Mouse (Mus musculus): ENCODE measurements around the gene Dpysl5. TPM values are rescaled to one million over a fixed set of nuclear protein-coding genes. Genes with fewer than 3 reads are reported as not detected.
A peak's percentile ranks its signal among the peaks of the same experiment; 100 is the strongest.

The Dpysl5 gene
- 73.0 and 78.9 TPM in 2 replicates for polyA plus RNA-seq (2012; rRNA removed)

DNA sequence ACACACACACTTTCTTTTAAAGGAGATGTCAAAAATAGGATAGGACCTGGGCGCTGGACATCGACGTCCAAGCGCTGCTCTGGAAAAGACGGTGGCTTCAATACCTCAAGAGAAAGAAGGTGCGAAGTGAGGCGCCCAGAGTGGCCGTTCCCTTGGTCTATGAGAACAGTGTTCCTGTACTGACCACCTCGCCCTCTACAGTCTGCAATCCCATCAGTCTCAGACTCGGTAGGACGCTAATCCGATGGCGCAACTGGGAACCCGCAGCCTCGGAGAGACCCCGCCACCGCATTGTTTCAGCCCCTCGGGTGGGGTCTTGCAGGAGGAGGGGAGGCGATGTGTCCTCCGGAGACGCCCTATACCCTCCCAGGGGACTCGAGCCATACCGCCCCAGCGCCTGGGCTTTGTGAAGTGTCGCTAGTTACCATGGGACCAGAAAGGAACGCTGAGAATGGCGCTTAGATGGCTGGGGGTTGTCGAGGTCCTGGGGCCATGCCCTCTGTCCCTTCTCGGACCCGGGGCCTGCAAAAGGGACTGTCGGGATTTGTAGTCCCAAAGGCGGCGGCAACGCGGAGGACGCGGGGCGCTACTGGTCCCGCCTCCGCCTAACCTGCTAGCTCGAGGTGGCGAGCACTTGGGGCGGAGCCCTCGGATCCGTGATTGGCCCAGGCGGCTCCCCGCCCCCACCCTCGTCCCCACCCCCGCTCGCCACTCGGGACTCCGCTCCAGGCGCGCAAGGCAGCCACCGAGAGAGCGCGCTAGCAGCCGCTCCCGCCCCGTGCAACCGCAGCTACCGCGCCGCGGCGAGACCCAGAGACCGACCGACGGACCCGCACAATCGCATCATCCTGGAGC lies at the start of gene Dpysl5:
TSS of gene Dpysl5 (plus strand) at position 418 of the 855 bp plus-strand sequence.
- peaks cover 25% of the 10 kb centered on the region for H3K4me1 ChIP-seq (ENCODE audit: control insufficient read depth, insufficient read depth, low read length)
- peak within 1 kb of the TSS; percentile 86 for H3K4me3 ChIP-seq (ENCODE audit: control insufficient read depth, low read depth, low read length)
- H3K27me3 ChIP-seq (ENCODE audit: control insufficient read depth, insufficient read depth, low read length), result peaks cover 7% of the 10 kb centered on the region
- TF ChIP-seq CTCF (IDR thresholded peaks at IDR 0.05; ENCODE audit: control insufficient read depth, insufficient read depth, insufficient replicate concordance, low read depth, low read length) (no peak), POLR2A (IDR thresholded peaks at IDR 0.05; ENCODE audit: control insufficient read depth, low read depth, low read length) (no peak)
- no peaks in the 10 kb centered on the region for H3K36me3 ChIP-seq (ENCODE audit: control insufficient read depth, insufficient read depth, low read length)
- peak within 1 kb of the TSS; percentile 22; the same call in 1 of the 2 replicates for H3K27ac ChIP-seq (ENCODE audit: control insufficient read depth, insufficient read depth, low read depth, low read length)

DNA sequence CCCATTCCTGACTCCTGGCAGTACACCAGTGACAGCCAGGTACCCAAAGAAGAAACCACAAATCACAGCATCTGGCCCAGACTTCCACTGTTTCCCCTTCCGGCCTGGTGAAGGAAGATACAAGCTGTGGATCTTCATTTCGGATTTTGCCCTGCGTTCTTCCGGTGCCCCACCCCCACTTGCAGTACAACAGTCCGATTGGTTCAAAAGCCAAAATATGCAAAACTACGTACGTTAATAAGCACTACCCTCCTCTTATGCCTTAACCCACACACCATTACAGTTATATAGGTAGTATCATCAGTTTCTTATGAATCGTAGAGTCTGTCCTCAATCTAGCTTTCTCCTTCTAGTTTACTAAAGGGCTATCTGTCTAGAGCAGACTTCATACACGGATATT lies 46.0 kb upstream of the Dpysl5 start:
- TF ChIP-seq CTCF (IDR thresholded peaks at IDR 0.05; ENCODE audit: control insufficient read depth, insufficient read depth, insufficient replicate concordance, low read depth, low read length) (no peak), POLR2A (IDR thresholded peaks at IDR 0.05; ENCODE audit: control insufficient read depth, low read depth, low read length) (no peak)
- H3K4me1 ChIP-seq (ENCODE audit: control insufficient read depth, insufficient read depth, low read length), result peaks cover 9% of the 10 kb centered on the region
- H3K36me3 ChIP-seq (ENCODE audit: control insufficient read depth, insufficient read depth, low read length), result no peaks in the 10 kb centered on the region
- no peaks in the 10 kb centered on the region for H3K27me3 ChIP-seq (ENCODE audit: control insufficient read depth, insufficient read depth, low read length)
- no peak overlapping the region for H3K4me3 ChIP-seq (ENCODE audit: control insufficient read depth, low read depth, low read length)
- H3K27ac ChIP-seq (ENCODE audit: control insufficient read depth, insufficient read depth, low read depth, low read length), result no peak overlapping the region

DNA sequence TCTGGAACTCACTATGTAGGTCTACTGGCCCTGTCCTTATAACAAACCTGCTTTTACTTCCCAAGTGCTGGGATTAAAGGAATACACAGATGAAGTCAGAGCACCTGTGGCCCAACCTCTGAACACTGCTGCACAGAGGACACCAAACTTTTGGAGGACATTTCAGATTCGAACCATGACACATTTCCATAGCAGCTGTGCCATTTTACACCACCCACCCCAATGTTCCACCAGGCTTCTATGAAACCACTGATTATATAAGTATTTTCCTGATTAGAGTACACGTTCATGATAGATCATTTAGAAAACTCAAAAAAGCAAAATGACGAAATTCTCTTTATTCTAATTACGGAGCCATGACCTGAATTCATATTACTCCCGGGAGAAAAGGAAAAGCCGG lies 45.4 kb upstream of the Dpysl5 start:
- H3K4me1 ChIP-seq (ENCODE audit: control insufficient read depth, insufficient read depth, low read length), result peaks cover 9% of the 10 kb centered on the region
- peak overlapping the region; percentile 87 for H3K4me3 ChIP-seq (ENCODE audit: control insufficient read depth, low read depth, low read length)
- peak overlapping the region; percentile 82 for H3K27ac ChIP-seq (ENCODE audit: control insufficient read depth, insufficient read depth, low read depth, low read length)
- no peaks in the 10 kb centered on the region for H3K27me3 ChIP-seq (ENCODE audit: control insufficient read depth, insufficient read depth, low read length)
- no peaks in the 10 kb centered on the region for H3K36me3 ChIP-seq (ENCODE audit: control insufficient read depth, insufficient read depth, low read length)
- TF ChIP-seq CTCF (IDR thresholded peaks at IDR 0.05; ENCODE audit: control insufficient read depth, insufficient read depth, insufficient replicate concordance, low read depth, low read length) (no peak), POLR2A (IDR thresholded peaks at IDR 0.05; ENCODE audit: control insufficient read depth, low read depth, low read length) (no peak)

DNA sequence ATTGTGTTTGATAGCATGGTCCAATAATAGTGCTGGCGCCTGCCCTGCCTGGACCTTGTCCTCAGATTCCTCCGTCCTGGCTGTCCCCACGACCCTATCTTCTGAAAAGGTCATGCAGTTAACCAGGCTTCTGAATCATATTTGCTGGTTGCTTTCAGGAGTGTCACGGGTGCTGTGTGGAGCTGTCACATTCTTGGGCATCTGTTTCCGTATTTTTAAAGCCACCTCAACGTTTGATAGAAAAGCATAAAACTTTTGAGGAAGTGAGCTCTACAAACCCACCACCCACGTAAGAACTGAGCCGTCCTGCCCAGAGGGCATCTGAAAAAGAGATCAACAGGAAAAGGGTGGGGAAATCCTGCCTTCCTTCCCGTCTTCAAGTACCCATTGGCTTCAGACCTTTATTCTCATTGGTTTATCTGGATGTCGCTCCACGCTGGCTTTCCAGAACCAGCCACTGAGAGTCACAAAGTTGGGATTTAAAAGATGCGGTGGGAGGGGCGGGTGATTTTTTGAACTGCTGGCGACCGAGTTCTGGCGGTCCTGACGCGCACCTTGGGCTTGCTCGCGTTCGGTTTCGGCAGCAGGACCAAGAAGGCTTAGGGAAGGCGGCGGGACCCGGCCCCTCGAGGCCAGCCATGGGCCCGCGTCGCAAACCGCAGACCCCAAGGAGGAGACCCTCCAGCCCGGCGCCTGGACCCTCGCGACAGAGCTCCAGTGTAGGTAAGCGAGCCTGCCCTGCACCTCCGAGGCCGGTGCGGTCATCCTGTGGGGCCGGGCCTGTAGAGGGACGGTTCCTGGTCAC lies 44.8 kb upstream of the Dpysl5 start, which contains the start of gene Cenpa:
TSS of gene Cenpa (plus strand) at position 387 of the 805 bp plus-strand sequence.
- no peaks in the 10 kb centered on the region for H3K36me3 ChIP-seq (ENCODE audit: control insufficient read depth, insufficient read depth, low read length)
- TF ChIP-seq CTCF (IDR thresholded peaks at IDR 0.05; ENCODE audit: control insufficient read depth, insufficient read depth, insufficient replicate concordance, low read depth, low read length) (no peak), POLR2A (IDR thresholded peaks at IDR 0.05; ENCODE audit: control insufficient read depth, low read depth, low read length) (peak; percentile 25; the same call in 1 of the 2 replicates)
- H3K4me3 ChIP-seq (ENCODE audit: control insufficient read depth, low read depth, low read length), result peak within 1 kb of the TSS; percentile 87
- no peaks in the 10 kb centered on the region for H3K27me3 ChIP-seq (ENCODE audit: control insufficient read depth, insufficient read depth, low read length)
- H3K4me1 ChIP-seq (ENCODE audit: control insufficient read depth, insufficient read depth, low read length), result peaks cover 9% of the 10 kb centered on the region
- peak within 1 kb of the TSS; percentile 82 for H3K27ac ChIP-seq (ENCODE audit: control insufficient read depth, insufficient read depth, low read depth, low read length)

DNA sequence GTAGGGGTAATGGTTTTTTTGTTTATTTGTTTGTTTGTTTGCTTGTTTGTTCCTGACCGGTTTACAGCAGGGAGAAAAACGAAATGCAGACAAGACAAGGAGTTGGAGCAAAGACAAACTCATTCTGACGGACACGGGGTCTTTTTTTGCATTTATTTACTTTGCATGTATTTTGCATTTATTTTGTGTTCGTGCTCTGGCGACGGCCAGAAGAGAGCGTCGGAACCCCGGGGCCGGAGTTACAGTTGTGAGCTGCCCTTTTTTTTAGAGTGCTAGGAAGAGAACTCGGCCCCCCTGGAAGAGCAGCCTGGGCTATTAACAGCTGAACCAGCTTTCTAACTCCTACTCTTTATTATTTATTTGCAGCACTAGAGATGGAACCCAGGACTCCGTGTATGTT lies 44.1 kb upstream of the Dpysl5 start:
- Histone ChIP-seq H3K4me1 (ENCODE audit: control insufficient read depth, insufficient read depth, low read length) (peaks cover 9% of the 10 kb centered on the region), H3K4me3 (ENCODE audit: control insufficient read depth, low read depth, low read length) (peak overlapping the region; percentile 87), H3K27ac (ENCODE audit: control insufficient read depth, insufficient read depth, low read depth, low read length) (no peak overlapping the region), H3K27me3 (ENCODE audit: control insufficient read depth, insufficient read depth, low read length) (no peaks in the 10 kb centered on the region), H3K36me3 (ENCODE audit: control insufficient read depth, insufficient read depth, low read length) (no peaks in the 10 kb centered on the region)
- TF ChIP-seq CTCF (IDR thresholded peaks at IDR 0.05; ENCODE audit: control insufficient read depth, insufficient read depth, insufficient replicate concordance, low read depth, low read length), result no peak
- no peak for TF ChIP-seq POLR2A (IDR thresholded peaks at IDR 0.05; ENCODE audit: control insufficient read depth, low read depth, low read length)

DNA sequence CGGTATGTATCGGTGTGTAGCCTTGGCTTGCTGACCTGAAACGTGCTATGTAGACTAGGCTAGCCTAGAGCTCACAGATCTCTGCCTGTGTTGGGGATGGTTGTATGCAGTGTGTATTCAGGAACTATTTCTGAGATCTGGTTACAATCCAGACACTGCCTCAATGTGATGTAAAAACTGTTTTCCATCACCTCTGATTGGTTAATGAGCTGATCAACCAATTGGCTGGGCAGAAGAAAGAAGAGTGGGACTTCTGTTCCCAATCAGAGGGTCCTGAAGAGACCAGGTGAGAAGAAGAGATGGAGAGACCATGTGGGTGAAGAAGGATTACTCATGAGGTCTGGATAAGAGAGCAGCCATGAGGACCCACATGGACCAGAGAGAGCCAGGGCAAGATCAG lies 43.7 kb upstream of the Dpysl5 start:
- TF ChIP-seq POLR2A (IDR thresholded peaks at IDR 0.05; ENCODE audit: control insufficient read depth, low read depth, low read length), result no peak
- TF ChIP-seq CTCF (IDR thresholded peaks at IDR 0.05; ENCODE audit: control insufficient read depth, insufficient read depth, insufficient replicate concordance, low read depth, low read length), result no peak
- Histone ChIP-seq H3K27me3 (ENCODE audit: control insufficient read depth, insufficient read depth, low read length) (no peaks in the 10 kb centered on the region), H3K27ac (ENCODE audit: control insufficient read depth, insufficient read depth, low read depth, low read length) (no peak overlapping the region)

More for the DNA sequence above, 43.7 kb upstream of the Dpysl5 start:
- Histone ChIP-seq H3K36me3 (ENCODE audit: control insufficient read depth, insufficient read depth, low read length) (no peaks in the 10 kb centered on the region), H3K4me1 (ENCODE audit: control insufficient read depth, insufficient read depth, low read length) (peaks cover 9% of the 10 kb centered on the region), H3K4me3 (ENCODE audit: control insufficient read depth, low read depth, low read length) (no peak overlapping the region)
